Mouse (Mus musculus): ENCODE results near the gene Myl4.

DNA sequence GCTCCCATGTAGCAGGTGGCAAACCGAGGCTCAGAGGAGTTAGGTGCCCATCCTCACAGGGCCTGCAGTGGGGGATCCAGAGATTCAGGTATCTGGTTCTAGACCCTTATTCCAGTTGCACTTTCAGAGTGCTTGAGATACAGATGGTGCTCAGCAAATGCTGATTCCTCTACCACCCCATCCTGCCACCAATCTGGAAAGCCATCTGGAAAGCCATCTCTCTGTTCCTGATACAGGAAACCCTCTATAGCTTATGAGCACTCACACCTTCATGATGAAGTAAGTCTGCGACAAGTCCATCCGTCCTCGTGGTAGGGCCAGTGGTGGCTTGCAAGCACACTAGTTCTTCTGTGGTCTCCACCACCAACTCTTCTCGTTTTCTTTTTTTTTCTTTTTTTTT lies 30.1 kb downstream of the Myl4 start:
- TF ChIP-seq GATA1 (IDR thresholded peaks at IDR 0.05; ENCODE audit: borderline replicate concordance, low read length) (no peak), FLI1 (IDR thresholded peaks at IDR 0.05; ENCODE audit: low read length) (no peak)

Measured in megakaryocyte, embryonic 14.5 days (primary cell).